Mouse (Mus musculus) heart, embryonic 13.5 days (tissue): ENCODE measurements around the gene Akap1. TPM values are rescaled to one million over a fixed set of nuclear protein-coding genes. Genes with fewer than 3 reads are reported as not detected.

Source experiments
- ATAC-seq: fragments of 200-750 bp; cut with Nextera tagmentation; 2 replicates; pipeline ENCODE4 v1.8.0; 2017; ENCODE audit warnings: moderate TSS enrichment; ENCODE audit not compliant: insufficient number of reproducible peaks, low FRiP score, low TSS enrichment; ENCODE audit errors: extremely low read depth
- H3K27ac ChIP-seq: fragments of 300-500 bp; sonication (generic); replicated peaks from 2 replicates; pipeline ENCODE4 v1.5.1; 2015; ENCODE audit warnings: moderate library complexity, mild to moderate bottlenecking, inconsistent platforms
- H3K27me3 ChIP-seq: fragments of 300-500 bp; sonication (generic); replicated peaks from 2 replicates; pipeline ENCODE4 v1.6.1; 2015; ENCODE audit warnings: mild to moderate bottlenecking, inconsistent platforms
- H3K36me3 ChIP-seq: fragments of 300-500 bp; sonication (generic); 2 replicates; pipeline ENCODE4 v1.6.1; 2015; ENCODE audit warnings: mild to moderate bottlenecking, inconsistent platforms
- H3K4me1 ChIP-seq: fragments of 300-500 bp; sonication (generic); 2 replicates; pipeline ENCODE4 v1.6.1; 2015; ENCODE audit warnings: inconsistent platforms
- H3K4me2 ChIP-seq: fragments of 300-500 bp; sonication (generic); 2 replicates; pipeline ENCODE4 v1.6.1; 2015; ENCODE audit warnings: inconsistent platforms, mild to moderate bottlenecking, moderate library complexity
- H3K4me3 ChIP-seq: fragments of 300-500 bp; sonication (generic); 2 replicates; pipeline ENCODE4 v1.5.1; 2015; ENCODE audit warnings: moderate library complexity, mild to moderate bottlenecking, inconsistent platforms
- H3K9ac ChIP-seq: fragments of 300-500 bp; sonication (generic); 2 replicates; pipeline ENCODE4 v1.6.1; 2015; ENCODE audit warnings: inconsistent platforms, mild to moderate bottlenecking, moderate library complexity
- H3K9me3 ChIP-seq: fragments of 300-500 bp; sonication (generic); 2 replicates; pipeline ENCODE4 v1.6.1; 2016; ENCODE audit warnings: inconsistent platforms
- WGBS: fragments of 180-500 bp; shearing (Covaris S2); methylation state at CpG from one replicate; pipeline ENCODE4 v1.1.7; 2015; ENCODE audit warnings: mixed read lengths; 5-methylcytosine and 5-hydroxymethylcytosine counted together
- polyA plus RNA-seq: library from polyadenylated mRNA; unstranded; fragments of >200 nt; fragmentation: Nextera tagmentation; extraction: Ambion mirVana; gene quantifications from 2 replicates; pipeline ENCODE4 v1.2.1, GENCODE M21; 2015

Gene Akap1
- 31.4 and 33.7 TPM in 2 replicates for polyA plus RNA-seq

DNA sequence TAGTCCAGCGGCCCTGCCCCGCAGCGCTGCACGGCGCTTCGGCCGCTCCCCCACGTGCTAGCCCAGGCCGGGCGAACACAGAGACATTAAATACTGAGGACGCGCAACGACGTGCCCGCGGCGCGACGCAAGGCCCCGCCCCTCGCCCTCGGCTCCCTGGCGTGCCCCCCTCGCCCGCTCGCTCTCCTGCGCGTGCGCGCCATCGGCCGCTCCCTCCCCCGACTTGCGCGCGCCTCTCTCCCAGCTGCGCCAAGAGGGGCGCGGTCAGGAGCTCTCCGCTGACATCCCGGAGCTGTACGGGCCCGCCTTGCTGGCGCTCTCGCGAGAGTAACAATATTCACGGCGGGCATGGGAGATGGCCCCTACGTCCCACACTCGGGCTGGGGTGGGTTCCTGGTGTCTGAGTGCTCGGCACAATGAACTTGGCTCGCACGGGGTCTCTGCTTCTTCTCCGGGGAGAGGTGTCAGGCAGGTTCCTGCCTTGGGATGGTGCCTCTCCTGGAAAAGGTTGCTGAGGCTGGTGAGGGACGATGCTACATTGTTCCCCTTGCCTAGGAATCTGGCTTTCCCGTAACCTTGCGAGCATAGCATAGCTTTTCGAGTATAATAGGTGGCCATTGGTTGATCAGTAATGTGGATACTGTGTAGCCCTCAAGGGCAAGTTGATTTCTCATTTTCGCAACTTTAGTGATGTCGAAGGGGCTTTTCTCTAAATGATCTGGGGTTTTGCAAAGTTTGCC, at the start of gene Akap1:
Akap1 (minus strand) TSS at position 129 of the 740 bp plus-strand sequence.
- peaks cover 43% of the 10 kb centered on the region for H3K4me1 ChIP-seq
- peak within 1 kb of the TSS; percentile 97 for H3K4me2 ChIP-seq
- H3K9ac ChIP-seq: peak within 1 kb of the TSS; percentile 94
- H3K9me3 ChIP-seq: no peaks in the 10 kb centered on the region
- H3K36me3 ChIP-seq: no peaks in the 10 kb centered on the region
- 2% methylated on average over 57 of the region's 60 CpGs for WGBS
- peak within 1 kb of the TSS; percentile 81 for H3K4me3 ChIP-seq
- ATAC-seq: peak; percentile 90
- peak within 1 kb of the TSS; percentile 91 for H3K27ac ChIP-seq
- H3K27me3 ChIP-seq: 0 out of 2 replicates have a peak, but pooled peaks cover 3% of the 10 kb centered on the region

DNA sequence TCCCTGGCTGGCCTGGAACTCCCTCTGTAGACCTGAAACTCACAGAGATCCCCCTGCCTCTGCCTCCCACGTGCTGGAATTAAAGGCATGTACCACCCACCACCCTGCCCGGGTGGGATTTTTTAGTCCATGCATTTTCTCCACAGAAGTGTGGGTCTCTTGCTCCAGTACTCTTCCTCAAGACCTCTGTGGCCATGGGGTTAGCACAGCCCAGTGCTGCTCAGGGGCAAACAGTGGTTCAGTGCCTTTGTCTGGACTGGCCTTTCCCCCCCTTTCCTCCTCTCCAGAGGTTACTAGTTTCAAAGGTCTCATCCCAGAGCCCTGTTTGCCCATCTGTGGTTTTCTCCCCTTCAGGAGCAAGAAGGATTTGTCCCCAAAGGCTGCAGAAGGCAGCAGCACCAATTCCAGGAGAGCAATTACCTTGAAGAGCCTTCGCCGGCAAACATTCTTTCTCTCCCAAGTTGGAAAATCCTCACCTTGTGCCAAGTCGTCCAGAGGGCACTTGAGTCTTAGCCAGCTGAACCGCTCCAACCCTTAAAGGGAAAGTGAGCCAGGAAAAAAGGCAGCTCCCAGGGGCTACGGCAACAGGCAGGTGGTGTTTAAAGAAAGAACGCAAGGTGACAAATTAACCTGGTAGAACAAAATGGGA, 45.1 kb upstream of the Akap1 start:
- no peaks in the 10 kb centered on the region for H3K9me3 ChIP-seq
- H3K27me3 ChIP-seq: no peaks in the 10 kb centered on the region
- WGBS: 68% methylated on average over 8 of the region's 8 CpGs
- H3K4me1 ChIP-seq: peaks cover 15% of the 10 kb centered on the region
- no peaks in the 10 kb centered on the region for H3K36me3 ChIP-seq
- no peak overlapping the region for H3K9ac ChIP-seq
- no peak for ATAC-seq
- H3K27ac ChIP-seq: peak overlapping the region; percentile 55
- 0 out of 2 replicates have a peak overlapping the region, but pooled peaks have one; percentile 19 for H3K4me2 ChIP-seq
- no peak overlapping the region for H3K4me3 ChIP-seq

DNA sequence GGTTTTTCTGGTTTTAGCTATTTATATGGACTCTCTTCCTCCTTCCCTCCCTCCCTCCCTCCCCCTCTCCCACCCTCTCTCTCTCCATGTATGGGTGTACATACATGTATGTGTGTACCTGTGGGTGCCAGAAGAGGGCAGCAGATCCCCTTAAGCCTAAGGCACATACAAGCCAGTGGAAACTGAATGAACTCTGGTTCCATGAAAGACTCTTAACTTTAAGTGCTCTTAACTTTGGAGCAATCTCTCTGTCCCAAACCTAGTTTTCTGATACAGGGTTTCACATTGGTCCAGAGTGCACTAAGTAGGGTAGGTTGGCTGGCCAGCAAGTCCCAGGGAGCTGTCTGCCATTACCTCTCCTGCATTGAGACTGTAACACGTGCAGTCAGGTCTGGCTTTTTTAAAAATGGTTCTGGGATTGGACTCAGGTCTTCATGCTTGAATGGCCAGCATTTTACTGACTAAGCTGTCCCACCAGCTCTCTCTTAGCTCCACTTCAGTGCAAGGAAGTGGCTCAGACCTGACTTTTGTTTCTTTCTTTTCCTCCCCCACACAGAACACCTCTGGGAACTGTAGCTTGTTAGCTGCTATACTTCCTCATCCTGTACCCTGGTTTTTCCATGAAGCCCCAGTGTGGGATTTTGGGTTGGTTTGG, 44.3 kb upstream of the Akap1 start:
- no peak overlapping the region for H3K27ac ChIP-seq
- WGBS: 96% methylated on average over 1 of the region's 1 CpGs
- ATAC-seq: no peak
- H3K36me3 ChIP-seq: no peaks in the 10 kb centered on the region
- no peaks in the 10 kb centered on the region for H3K9me3 ChIP-seq
- no peak overlapping the region for H3K4me3 ChIP-seq
- H3K4me2 ChIP-seq: no peak overlapping the region
- H3K4me1 ChIP-seq: peaks cover 20% of the 10 kb centered on the region
- H3K9ac ChIP-seq: no peak overlapping the region
- no peaks in the 10 kb centered on the region for H3K27me3 ChIP-seq

DNA sequence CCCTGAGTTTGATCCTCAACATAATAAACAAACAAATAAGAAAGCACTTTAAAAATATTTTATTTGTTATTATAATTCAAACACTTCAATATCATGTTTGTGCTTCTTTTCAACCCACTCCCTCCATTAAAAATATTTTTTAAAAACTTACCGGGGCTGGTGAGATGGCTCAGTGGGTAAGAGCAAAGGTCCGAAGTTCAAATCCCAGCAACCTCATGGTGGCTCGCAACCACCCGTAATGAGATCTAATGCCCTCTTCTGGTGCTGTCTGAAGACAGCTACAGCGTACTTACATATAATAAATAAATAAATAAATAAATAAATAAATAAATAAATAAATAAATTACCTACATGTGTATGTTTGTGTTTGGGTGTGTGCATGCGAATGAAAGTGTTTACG, 43.5 kb upstream of the Akap1 start:
- 94% methylated on average over 7 of the region's 7 CpGs for WGBS
- Histone ChIP-seq H3K27ac (no peak overlapping the region), H3K4me3 (no peak overlapping the region), H3K9ac (no peak overlapping the region), H3K36me3 (no peaks in the 10 kb centered on the region), H3K4me1 (peaks cover 28% of the 10 kb centered on the region), H3K27me3 (no peaks in the 10 kb centered on the region), H3K4me2 (no peak overlapping the region), H3K9me3 (no peaks in the 10 kb centered on the region)
- ATAC-seq: no peak

DNA sequence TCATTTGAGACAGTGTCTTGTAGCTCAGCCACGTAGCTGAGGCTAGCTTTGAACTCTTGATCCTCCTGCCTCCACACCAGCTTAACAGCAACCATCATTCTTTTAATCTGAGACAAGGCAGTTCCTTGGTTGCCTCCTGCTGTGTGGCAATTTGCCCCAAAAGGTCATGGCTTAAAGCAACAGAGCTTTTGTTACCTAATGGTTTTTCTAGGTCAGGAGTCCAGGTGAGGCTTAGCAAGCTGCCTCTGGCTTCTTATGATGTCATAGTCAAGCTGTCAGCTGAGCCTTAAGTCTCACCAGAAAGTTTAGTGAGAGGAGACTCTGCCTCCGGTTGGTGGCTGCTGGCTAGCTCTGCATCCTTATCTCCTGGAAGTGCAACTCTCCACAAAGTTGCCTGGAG, 41.2 kb upstream of the Akap1 start:
- peak overlapping the region; percentile 10; the same call in 1 of the 2 replicates for H3K27ac ChIP-seq
- H3K4me3 ChIP-seq: no peak overlapping the region
- H3K9me3 ChIP-seq: no peaks in the 10 kb centered on the region
- H3K4me2 ChIP-seq: no peak overlapping the region
- 11% methylated on average over 2 of the region's 2 CpGs for WGBS
- H3K36me3 ChIP-seq: no peaks in the 10 kb centered on the region
- H3K9ac ChIP-seq: no peak overlapping the region
- H3K4me1 ChIP-seq: peaks cover 50% of the 10 kb centered on the region
- ATAC-seq: no peak
- H3K27me3 ChIP-seq: no peaks in the 10 kb centered on the region

DNA sequence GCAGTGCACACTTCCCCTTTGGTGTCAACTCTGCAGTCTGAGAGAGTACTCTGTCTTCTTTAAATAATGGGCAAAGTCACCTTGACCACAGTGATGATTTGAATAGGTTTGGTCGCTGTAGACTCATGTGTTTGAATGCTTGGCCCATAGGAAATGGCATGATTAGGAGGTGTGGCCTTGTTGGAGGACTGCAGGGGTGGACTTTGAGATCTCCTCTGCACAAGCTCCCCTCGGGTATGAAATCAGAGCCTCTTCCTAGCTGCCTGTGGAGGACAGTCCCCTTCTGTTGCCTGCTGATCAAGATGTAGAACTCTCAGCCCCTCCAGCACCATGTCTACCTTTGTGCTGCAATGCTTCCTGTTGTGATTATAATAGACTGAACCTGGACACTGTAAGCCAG, 39.7 kb upstream of the Akap1 start:
- WGBS: 45% methylated on average over 2 of the region's 2 CpGs

DNA sequence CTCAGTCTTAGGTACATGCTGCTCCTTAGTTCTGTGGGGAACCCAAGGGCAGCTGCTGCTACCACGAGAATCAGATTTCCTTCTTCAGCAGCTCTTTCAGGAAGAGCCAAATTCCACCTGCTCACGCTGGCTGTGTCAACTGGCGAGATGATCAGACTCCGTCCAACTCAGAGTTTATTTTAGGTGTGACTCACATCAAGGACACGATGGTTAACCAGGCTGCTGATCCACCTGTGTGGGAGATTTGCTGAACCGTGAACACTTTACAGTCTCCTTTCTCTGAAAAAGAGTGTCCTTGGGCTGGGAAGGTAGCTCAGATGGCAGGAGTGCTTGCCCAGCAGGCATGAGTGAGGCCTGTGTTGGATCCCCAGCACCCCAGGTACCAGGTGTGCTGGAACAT, 38.4 kb upstream of the Akap1 start:
- Histone ChIP-seq H3K4me2 (no peak overlapping the region), H3K27ac (peak overlapping the region; percentile 32), H3K4me3 (no peak overlapping the region), H3K36me3 (no peaks in the 10 kb centered on the region), H3K9ac (no peak overlapping the region), H3K9me3 (no peaks in the 10 kb centered on the region), H3K27me3 (no peaks in the 10 kb centered on the region), H3K4me1 (peaks cover 42% of the 10 kb centered on the region)
- 67% methylated on average over 6 of the region's 6 CpGs for WGBS
- no peak for ATAC-seq

More for the DNA sequence above, 39.7 kb upstream of the Akap1 start:
- no peak overlapping the region for H3K9ac ChIP-seq
- no peak for ATAC-seq
- no peaks in the 10 kb centered on the region for H3K9me3 ChIP-seq
- peaks cover 42% of the 10 kb centered on the region for H3K4me1 ChIP-seq
- no peaks in the 10 kb centered on the region for H3K36me3 ChIP-seq
- no peak overlapping the region for H3K4me3 ChIP-seq
- H3K4me2 ChIP-seq: no peak overlapping the region
- H3K27ac ChIP-seq: no peak overlapping the region; the same call in 1 of the 2 replicates
- H3K27me3 ChIP-seq: no peaks in the 10 kb centered on the region

DNA sequence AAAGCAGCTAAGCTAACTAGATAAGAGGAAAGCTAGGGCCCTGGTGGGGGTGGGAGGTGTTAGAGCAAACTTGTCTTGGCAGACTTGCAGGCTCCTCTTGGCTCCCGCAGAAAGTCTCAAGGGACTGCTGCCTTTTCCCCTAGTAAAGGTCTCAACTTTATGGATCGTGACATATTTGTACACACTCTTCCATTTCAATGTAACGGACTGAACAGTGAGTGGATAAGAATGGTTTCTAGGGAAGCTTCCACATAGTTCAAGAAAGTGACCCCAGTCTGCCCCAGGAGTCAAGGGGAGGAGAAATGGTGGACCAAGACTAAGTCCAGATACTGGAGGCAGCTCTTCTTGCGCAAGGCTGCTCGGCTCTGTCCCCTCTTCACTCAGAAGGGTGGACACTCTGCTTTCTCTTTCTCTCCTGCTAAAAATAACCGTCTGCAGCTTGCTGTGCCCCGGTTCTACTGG, 37.0 kb upstream of the Akap1 start:
- H3K9ac ChIP-seq: peak overlapping the region; percentile 17
- no peaks in the 10 kb centered on the region for H3K27me3 ChIP-seq
- no peak for ATAC-seq
- H3K36me3 ChIP-seq: no peaks in the 10 kb centered on the region
- H3K9me3 ChIP-seq: no peaks in the 10 kb centered on the region
- peak overlapping the region; percentile 53 for H3K4me2 ChIP-seq
- 0 out of 2 replicates have a peak overlapping the region, but pooled peaks have one; percentile 7 for H3K4me3 ChIP-seq
- peaks cover 42% of the 10 kb centered on the region for H3K4me1 ChIP-seq
- peak overlapping the region; percentile 80 for H3K27ac ChIP-seq
- 37% methylated on average over 7 of the region's 7 CpGs for WGBS

DNA sequence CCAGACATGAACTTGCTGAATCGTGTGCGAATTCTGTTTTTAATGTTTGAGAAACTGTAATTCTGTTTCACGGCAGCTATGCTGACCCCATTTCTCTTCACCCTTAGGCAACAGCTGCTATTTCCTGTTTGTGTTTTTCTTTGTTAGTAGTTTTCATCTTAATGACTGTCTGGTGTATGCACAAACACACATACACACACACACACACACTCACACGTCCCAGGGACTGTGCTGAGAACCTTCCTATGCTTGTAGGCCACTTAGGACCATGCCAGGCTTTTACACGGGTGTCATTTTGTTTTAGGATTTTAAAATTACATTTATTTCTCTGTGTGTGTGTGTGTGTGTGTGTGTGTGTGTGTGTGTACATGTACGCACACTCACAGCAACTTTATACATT, 35.2 kb upstream of the Akap1 start:
- Histone ChIP-seq H3K4me2 (no peak overlapping the region), H3K27ac (no peak overlapping the region), H3K4me3 (no peak overlapping the region), H3K27me3 (no peaks in the 10 kb centered on the region), H3K4me1 (peaks cover 34% of the 10 kb centered on the region), H3K36me3 (no peaks in the 10 kb centered on the region), H3K9me3 (no peaks in the 10 kb centered on the region), H3K9ac (no peak overlapping the region)
- no peak for ATAC-seq
- 83% methylated on average over 6 of the region's 6 CpGs for WGBS

DNA sequence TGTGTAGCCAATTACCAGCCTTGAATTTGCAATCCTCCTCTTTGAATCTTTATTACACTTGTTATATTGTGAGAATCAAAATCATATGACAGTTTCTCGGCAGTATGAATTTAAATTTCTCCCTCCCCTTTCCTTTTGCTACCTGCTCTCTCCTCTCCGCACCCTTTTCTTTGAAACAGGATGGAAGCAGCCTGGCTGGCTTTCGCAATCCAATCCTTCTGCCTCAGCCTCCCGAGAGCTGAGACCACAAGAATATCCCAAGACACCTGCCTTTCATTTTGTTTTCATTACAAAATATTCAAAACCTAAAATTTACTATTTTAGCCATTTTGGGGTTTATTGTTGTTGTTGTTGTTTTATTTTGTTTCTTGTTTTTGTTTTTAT, 34.0 kb upstream of the Akap1 start:
- no peaks in the 10 kb centered on the region for H3K36me3 ChIP-seq
- 79% methylated on average over 4 of the region's 4 CpGs for WGBS
- ATAC-seq: no peak

DNA sequence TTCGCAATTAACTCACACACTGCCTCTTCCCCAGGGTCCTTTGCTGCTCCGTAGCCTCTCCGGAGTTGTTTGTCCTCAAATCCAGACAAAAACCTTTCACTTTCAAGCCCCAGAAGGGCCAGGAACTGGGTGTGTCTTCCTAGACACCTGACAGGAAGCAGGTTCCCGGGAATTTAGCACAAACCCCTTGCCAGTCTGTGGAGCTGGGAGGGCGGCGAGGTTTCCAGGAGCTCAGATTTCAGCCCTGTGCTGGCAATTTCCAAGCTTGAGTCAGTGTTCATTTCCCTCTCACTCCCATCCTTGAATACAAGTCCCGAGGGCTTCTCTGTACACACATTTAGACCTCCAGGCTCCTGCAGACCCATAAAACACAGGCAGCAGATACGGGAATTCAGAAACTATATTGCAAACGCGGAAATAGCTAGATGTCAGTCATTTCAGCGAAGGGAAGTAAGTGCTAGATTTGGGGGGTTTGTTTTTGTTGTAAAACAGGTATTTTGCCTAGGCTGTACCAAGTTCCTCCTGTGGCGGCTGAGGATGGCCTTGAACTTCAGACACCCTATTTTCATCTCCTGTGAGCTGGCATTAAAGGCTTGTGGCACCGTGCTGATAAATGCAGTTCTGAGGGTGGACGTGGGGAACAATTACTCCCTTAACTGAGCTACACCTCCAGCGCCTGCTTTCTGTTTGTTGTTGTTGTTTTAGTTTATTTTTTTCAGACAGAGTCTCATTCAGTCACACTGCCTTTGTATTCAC, 33.4 kb upstream of the Akap1 start:
- H3K36me3 ChIP-seq: no peaks in the 10 kb centered on the region
- WGBS: 43% methylated on average over 15 of the region's 15 CpGs
- no peak for ATAC-seq
- no peak overlapping the region for H3K4me3 ChIP-seq
- H3K27me3 ChIP-seq: no peaks in the 10 kb centered on the region
- H3K9me3 ChIP-seq: no peaks in the 10 kb centered on the region
- H3K27ac ChIP-seq: no peak overlapping the region
- H3K4me2 ChIP-seq: peak overlapping the region; percentile 42
- peak overlapping the region; percentile 33; the same call in 1 of the 2 replicates for H3K9ac ChIP-seq
- H3K4me1 ChIP-seq: peaks cover 21% of the 10 kb centered on the region

More for the DNA sequence above, 34.0 kb upstream of the Akap1 start:
- H3K4me2 ChIP-seq: no peak overlapping the region
- H3K4me3 ChIP-seq: no peak overlapping the region
- H3K27ac ChIP-seq: no peak overlapping the region
- H3K9ac ChIP-seq: no peak overlapping the region
- H3K4me1 ChIP-seq: peaks cover 27% of the 10 kb centered on the region
- H3K9me3 ChIP-seq: no peaks in the 10 kb centered on the region
- H3K27me3 ChIP-seq: no peaks in the 10 kb centered on the region
